Mouse (Mus musculus): ENCODE results near the gene Olfr1443. TPM values are rescaled to one million over a fixed set of nuclear protein-coding genes. Genes with fewer than 3 reads are reported as not detected.

The Olfr1443 gene
- total RNA-seq, 1 experiment from 2014 or later, result not detected

Other genes with a start within 250 kb of the Olfr1443 start
- 12.4 and 16.5 TPM in 2 replicates for gene Mpeg1, start 217.3 kb upstream of the Olfr1443 start, total RNA-seq (2021)
- gene Dtx4, start 176.7 kb upstream of the Olfr1443 start, total RNA-seq (2021), result 14.9 and 15.1 TPM in 2 replicates
- 6.3 and 6.7 TPM in 2 replicates for gene Fam111a, start 132.4 kb upstream of the Olfr1443 start, total RNA-seq (2021)
- 1.3 TPM in 1 of 2 replicates, not detected in the other for gene Gm4952, start 78.1 kb upstream of the Olfr1443 start, total RNA-seq (2021)
- gene Glyat, start 44.8 kb upstream of the Olfr1443 start, total RNA-seq (2021), result not detected in 2 replicates
- gene Olfr1442, start 7.7 kb upstream of the Olfr1443 start, total RNA-seq (2021), result not detected in 2 replicates
- not detected in 2 replicates for gene Keg1, start 17.7 kb downstream of the Olfr1443 start, total RNA-seq (2021)
- gene Cntf, start 87.5 kb downstream of the Olfr1443 start, total RNA-seq (2021), result 0.90 and 3.3 TPM in 2 replicates
- 83.3 and 85.7 TPM in 2 replicates for gene Zfp91, start 118.0 kb downstream of the Olfr1443 start, total RNA-seq (2021)
- gene Lpxn, start 118.1 kb downstream of the Olfr1443 start, total RNA-seq (2021), result 2.1 and 2.2 TPM in 2 replicates
- not detected in 2 replicates for gene Gm5244, start 168.6 kb downstream of the Olfr1443 start, total RNA-seq (2021)
- not detected in 2 replicates for gene Olfr1444, start 179.2 kb downstream of the Olfr1443 start, total RNA-seq (2021)
- gene Olfr1445, start 205.7 kb downstream of the Olfr1443 start, total RNA-seq (2021), result not detected in 2 replicates
- gene Olfr1446, start 215.4 kb downstream of the Olfr1443 start, total RNA-seq (2021), result not detected in 2 replicates
- not detected in 2 replicates for gene Olfr1447, start 225.6 kb downstream of the Olfr1443 start, total RNA-seq (2021)
- not detected in 2 replicates for gene Olfr1448, start 246.3 kb downstream of the Olfr1443 start, total RNA-seq (2021)

Measured in adrenal gland, postnatal 25 days (tissue).